Mouse (Mus musculus): ENCODE data around the gene Chl1.

DNA sequence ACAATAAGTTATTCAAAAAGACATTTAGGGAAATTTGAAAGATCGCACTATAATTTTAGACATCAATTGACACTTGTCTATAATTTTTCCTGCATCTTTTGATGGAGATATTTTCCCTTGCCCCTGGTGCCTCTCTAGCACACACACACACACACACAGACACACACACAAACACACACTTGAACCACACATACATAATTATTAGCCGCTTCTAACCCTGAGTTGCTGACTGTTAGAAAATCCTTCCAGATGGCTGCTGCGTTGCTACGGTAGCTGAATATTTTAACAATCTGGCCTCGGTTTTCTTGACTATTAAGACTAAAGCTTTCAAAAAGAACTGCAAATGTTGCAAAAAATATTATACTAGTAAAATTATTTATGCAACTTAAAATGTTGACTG is 166.3 kb downstream of the Chl1 start:
- TF ChIP-seq POLR2A (IDR thresholded peaks at IDR 0.05; ENCODE audit: borderline replicate concordance, extremely low read depth, insufficient read depth, insufficient read length, poor library complexity, severe bottlenecking) = no peak
- no peak for TF ChIP-seq CTCF (IDR thresholded peaks at IDR 0.05; ENCODE audit: borderline replicate concordance, extremely low read depth, insufficient read depth, insufficient read length)

Measured in brain, embryonic 14.5 days (tissue).